Mouse (Mus musculus): ENCODE results near the gene Ttc39d.
"Not testable (repeated sequence)": the region's sequence is repeated elsewhere in the genome, so short reads cannot be mapped to it uniquely, and the experiment has no call there.

The Ttc39d gene

DNA sequence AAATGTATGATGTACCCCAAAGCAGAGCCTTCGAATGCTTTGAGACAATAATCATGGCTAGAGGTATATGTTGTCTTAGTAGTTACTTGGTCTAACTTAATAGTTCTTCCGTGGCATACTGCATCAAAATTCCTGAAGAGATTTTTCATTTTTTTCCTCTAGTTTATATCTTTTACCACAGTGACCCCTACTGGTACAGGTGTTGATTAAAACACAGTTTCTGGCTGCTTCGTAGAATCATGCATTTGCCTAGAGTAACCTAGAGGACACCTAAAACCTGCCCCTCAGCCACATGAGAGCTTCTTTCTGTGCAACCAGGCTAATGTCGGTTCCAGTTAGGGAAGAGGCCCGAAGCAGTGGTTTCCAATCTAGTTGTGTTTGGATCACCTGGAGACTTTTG, 14.2 kb upstream of the Ttc39d start:
- DNase-seq (ENCODE audit: low spot score in 2 of 2), result no peak

DNA sequence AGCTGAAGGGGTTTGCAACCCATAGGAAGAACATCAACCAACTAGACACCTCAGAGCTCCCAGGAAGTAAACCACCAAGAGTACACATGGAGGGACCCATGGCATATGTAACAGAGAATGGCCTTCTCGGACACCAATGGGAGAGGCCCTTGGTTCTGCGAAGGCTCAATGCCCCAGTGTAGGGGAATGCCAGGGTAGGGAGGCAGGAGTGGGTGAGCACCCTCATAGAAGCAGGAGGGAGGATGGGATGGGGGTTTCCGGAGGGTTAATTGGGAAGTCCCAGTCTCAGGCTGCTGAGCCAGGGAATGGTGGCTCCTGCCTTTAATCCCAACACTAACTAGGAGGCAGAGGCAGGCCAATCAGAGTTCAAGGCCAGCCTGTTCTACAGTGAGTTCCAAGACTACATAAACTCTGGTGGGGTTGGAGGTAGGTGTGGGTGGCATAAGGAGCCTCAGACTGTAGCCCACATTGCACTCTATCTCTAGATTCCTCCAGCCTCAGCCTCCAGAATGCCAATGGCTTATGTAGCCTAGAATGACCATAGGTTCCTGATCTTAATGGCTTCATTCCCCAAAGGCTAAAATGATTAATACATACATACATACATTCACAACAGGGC, 8.0 kb upstream of the Ttc39d start:
- DNase-seq (ENCODE audit: low spot score in 2 of 2), result no peak

DNA sequence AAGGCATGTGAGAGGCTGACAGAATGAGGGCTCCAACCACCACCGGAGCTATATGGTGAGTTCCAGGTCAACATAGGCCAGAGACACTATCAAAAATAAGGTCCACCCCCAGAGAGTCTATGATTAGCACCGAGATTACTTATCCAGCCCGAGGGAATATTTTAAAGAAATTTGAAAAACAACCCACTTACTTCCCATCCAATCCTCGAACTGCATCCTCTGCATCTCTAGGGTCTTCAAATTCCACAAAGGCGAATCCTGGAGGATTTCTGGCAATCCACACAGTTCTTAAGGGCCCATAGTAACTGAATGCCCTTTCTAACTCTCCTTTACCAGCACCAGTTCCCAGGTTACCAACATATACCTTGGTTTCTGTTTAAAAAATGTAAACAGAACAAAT, 1.6 kb upstream of the Ttc39d start:
- no peak for DNase-seq (ENCODE audit: low spot score in 2 of 2)

DNA sequence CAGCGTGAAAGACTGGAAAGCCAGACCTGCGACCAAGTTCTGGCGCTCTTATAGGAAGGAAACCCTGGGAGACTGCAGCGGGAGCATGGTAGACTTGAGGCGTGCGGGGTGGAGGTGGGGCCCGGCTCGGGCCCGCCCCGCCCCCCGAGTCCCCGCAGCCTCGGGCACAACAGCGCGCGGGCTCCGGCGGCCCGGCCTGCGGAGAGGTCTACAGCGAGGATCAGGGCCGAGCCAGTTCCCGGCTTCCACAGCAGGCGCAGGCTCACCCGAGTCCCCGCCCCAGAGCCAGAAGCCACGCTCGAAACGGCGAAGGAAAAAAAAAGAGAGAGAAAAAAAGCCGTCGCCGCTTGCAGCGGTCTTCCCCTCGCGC, 974 bp upstream of the Ttc39d start:
- peak in 1 of 2 experiments; percentile 59 for DNase-seq (ENCODE audit: low spot score in 2 of 2)

DNA sequence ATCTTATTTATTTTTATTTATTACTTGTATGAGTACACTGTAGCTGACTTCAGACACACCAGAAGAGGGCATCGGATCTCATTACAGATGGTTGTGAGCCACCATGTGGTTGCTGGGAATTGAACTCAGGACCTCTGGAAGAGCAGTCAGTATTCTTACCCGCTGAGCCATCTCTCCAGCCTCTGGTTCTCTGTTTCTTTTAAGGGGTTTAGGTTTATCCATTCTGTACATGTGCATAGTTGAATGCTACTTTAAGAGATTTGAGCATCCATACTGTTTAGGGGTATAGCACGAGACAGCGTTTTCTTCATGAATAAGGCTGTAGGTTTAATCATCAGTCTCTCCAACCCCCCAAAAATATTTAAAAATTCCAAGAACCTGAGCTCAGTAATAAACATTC, 6.7 kb downstream of the Ttc39d start:
- not testable (repeated sequence) for DNase-seq (ENCODE audit: low spot score in 2 of 2)

DNA sequence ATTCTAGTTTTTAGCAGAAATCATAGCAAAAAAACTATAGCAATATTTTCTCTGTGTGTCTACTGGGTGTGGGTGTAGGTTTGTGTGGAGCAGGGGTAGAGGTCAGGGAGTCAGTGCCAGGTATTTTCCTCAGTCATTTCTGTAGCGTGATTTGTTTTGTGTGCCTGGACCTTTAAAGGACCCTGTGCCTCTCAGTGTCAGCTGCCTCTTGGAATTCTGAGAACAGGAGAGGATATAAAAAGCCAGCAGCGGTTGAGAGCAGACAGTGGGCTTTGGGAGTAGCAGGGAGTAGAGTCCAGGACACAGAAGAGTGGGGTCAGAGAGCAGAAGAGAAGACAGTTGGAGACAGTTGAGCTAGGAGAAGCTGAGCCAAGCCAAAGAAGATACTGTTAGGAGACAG, 12.9 kb downstream of the Ttc39d start:
- no peak for DNase-seq (ENCODE audit: low spot score in 2 of 2)

DNA sequence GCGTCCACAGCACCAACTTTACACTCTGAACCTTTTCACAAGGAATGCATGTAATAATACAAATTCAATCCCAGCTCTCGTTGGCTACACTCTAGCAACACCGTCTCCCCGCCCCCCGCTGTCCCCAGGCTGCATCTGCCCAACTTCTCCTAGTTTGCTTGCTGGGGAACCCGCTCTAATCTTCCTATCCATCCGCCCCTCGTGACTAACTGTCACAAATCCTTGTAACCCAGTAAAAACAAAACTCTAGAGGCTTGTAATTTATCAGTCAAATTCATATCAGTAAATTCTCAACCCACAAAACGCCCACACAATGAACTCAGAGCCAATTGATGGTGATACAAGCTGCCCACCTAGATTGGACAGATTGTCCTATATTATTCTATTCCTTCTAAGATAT, 13.9 kb downstream of the Ttc39d start:
- DNase-seq (ENCODE audit: low spot score in 2 of 2), result no peak

DNA sequence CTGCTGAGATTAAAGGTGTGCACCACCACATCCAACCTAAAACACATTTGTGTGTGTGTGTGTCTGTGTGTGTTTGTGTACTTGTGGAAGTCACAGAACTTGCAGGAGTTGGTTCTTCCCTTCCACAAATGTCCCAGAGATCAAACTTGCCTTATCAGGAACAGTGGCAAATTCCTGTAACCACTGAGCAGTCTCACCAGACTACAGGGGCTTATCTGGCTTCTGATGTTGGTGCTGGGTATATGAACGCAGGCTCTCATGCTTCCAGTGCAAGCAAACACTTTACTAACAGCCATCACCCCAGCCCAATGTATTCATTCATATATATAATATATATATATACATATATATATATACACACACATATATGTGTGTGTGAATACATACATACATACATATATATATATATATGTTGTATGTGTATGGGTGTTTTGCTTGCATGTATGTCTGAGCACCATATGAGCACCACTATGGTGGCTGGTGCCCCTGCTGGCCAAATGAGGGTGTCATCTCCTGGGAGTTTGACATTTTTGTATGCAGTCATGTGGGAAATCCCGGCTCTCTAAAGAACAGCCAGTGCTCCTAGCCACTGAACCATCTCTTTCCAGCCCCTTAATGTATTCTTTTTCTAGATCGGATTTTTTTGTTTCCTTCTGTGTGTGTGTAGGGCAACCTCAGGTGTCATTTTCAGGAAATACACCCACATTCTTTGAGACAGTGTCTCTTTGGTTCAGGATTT, 14.8 kb downstream of the Ttc39d start:
- no peak for DNase-seq (ENCODE audit: low spot score in 2 of 2)

DNA sequence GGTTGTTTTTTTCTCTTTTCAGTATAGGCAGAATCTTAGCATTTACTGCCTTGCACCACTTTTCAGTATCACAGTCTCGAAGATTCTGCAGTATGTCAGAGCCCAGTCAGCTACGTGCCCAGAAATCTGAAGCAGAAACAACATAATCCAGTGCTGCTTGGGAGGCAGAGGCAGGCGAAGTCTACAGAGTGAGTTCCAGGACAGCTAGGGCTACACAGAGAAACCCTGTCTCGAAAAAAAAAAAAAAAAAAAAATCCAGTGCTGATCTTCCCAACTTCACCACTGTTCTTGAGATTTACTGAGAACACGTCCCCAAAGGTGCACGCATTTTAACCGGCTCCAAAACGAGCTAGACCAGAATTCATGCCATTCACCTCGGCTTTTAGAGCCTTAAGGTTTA, 16.6 kb downstream of the Ttc39d start:
- DNase-seq (ENCODE audit: low spot score in 2 of 2), result no peak

DNA sequence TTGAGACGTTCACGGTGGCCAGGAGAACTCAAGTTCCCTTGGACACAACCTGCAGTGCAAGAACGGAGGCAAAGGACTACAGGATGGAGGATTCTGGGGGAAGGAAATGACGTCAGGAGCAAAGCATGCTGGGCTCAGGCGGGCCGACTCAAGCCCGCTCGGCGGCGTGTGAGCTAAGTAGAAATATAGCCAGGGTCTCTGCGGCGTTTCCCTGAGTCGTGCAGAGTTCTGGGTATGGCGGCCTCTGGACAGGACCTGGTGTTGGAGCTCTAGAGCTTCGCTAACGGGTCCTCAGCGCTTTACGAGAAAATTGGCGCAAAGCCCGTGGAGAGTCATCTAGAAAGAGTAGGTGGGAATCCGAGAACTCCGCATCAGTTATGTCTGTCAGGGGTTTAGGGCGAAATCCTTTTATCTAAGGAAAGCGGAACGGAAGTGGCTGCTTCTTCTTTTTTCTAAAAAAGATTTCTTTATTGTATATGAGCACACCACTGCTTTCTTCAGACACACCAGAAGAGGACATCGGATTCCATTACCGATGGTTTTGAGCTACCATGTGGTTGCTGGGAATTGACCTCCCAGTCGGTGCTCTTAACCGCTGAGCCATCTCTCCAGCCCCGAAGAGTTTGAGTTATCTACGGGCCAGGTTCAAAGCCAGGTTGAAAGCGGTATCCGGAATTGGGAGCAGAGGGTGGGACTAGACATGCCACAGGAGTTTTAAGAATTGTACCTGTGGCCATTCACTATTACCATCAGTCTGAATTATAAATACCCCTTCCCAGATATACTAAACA, 17.3 kb downstream of the Ttc39d start, which contains the start of gene Gemin6:
Gemin6 (plus strand) TSS at position 116 of the 791 bp plus-strand sequence.
- peak; percentile 65 to 76 for DNase-seq (ENCODE audit: low spot score in 2 of 2)

DNA sequence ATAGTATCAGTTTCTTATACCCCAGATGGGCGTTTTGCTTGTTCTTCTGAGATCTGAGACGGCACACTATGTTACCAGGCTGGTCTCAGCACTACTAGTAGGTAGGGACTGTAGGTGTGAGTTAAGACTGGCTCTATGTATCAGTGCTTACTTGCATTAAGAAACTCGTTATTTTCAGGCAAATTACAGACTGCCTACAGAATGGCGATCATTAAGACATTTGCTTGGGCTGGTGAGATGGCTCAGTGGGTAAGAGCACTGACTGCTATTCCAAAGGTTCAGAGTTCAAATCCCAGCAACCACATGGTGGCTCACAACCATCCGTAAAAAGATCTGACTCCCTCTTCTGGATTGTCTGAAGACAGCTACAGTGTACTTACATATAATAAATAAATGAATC, 17.9 kb downstream of the Ttc39d start:
- DNase-seq (ENCODE audit: low spot score in 2 of 2), result not testable (repeated sequence)

DNA sequence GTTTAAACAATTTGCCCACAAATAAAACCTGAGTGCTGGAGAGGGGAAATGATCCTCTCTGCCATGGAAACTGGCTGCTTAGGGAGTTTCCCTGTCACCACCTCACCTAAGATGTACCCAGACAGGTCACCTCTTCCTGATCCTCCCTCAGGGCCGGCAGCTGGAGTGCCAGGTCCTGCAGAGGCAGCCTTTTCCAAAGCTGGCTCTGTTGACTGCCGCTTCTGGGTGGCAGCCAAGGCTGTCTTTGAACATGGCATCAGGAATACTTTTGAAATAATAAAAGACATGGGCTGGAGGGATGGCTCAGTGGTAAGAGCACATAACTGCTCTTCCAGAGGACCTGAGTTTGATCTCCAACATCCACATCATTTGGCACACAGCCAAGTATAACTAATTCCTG, 22.1 kb downstream of the Ttc39d start:
- DNase-seq (ENCODE audit: low spot score in 2 of 2), result peak in 1 of 2 experiments; percentile 12

DNA sequence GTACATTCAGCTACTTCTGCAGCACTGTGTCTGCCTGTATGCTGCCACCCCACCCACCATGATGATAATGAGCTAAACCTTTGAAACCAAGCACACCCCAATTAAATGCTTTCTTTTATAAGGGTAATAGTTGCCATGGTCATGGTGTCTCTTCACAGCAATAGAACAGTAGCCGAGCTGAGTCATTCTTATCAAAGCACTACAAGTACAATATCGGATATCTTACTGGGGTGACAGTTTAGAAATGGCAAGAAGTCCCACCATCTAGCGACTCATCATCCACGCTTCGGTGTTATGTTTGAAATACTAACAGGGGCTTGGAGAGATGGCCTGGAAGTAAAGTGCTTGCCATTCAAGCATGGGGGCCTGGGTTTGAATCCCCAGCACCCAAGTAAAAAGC, 26.6 kb downstream of the Ttc39d start:
- no peak for DNase-seq (ENCODE audit: low spot score in 2 of 2)

DNA sequence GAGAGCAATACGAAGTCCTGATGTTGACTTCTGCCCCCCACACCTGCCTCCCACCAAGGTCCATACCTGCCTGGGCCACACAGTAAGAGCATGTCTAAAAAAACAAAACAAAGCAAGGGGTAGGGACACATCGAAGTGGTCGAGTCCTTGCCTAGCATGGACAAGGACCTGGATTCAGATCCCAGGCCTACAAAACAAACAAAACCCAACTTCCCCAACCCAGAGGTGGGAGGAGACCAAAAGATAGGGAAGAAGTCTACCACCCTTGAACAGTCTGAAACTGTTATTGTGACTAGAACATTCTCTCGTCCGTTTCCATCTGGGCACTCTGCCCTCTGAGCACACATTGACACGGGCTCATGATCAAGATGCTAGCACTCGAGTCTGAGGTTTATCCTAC, 27.1 kb downstream of the Ttc39d start:
- no peak for DNase-seq (ENCODE audit: low spot score in 2 of 2)

DNA sequence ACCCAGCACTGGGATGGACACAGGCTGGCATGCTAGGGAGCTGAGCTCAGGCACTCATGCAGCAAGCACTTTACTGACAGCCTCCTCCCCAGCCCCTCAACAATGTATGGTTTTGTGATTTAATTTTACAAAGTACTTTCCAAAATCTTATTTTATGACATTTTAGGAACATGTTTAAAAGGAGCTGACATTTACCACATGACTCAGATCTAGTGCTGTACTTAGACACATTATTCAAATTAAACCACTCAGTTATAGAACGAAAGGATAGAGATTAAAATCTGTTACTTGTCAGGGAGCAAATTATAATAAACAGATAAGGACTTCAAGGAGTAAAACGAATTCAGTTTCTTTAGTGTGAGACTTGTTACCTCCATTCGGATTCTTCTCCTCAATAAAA, 28.2 kb downstream of the Ttc39d start:
- no peak for DNase-seq (ENCODE audit: low spot score in 2 of 2)

DNA sequence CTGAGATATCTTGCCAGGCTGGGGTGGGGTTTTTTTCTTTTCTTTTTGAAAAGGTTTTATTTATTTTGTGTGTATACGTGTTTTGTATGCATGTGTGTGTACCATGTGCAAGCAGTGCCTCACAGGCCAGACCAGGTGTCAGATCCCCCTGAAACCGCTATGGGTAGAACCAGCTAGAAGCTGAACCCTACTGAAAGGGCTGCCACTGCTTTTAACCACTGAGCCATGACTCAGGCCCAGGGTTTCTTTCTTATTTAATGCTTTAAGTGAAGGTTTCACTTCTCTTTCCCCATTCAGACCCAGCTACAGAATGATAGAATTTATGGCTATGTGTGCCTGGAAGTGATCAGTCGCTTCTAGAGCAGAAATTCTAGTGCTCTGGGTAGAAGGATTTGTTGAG, 29.5 kb downstream of the Ttc39d start:
- DNase-seq (ENCODE audit: low spot score in 2 of 2), result no peak

DNA sequence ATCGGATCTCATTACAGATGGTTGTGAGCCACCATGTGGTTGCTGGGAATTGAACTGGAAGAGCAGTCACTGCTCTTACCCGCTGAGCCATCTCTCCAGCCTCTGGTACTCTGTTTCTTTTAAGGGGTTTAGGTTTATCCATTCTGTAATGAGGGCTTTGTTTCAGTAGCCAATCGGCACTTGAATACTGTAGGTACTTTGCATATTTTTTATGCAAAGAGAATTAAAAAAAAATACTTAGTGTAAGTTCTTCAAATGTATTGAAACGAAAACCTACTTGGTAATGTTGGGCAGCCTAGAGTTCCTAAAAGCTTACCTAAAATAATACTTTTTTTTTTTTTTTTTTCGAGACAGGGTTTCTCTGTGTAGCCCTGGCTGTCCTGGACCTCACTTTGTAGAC, 30.2 kb downstream of the Ttc39d start:
- DNase-seq (ENCODE audit: low spot score in 2 of 2), result no peak

DNA sequence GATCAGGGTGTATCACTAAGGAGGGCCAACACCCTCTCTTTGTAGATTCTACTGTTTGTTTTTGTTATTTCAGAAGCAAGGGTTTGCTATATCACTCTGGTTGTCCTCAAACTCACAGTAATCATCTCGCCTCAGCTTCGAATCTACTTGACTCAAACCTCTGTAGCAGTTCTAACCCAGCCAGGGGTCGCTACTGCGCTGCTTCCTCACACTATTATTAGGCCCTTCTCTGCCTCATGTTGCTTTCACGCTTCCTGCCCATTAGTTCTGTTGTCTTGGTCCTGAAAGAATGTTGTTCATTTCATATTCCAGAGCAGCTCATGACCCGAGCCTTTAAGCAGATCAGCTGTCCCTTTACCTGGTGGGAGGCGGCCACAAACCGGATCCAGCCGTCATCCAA, 34.3 kb downstream of the Ttc39d start:
- no peak for DNase-seq (ENCODE audit: low spot score in 2 of 2)

DNA sequence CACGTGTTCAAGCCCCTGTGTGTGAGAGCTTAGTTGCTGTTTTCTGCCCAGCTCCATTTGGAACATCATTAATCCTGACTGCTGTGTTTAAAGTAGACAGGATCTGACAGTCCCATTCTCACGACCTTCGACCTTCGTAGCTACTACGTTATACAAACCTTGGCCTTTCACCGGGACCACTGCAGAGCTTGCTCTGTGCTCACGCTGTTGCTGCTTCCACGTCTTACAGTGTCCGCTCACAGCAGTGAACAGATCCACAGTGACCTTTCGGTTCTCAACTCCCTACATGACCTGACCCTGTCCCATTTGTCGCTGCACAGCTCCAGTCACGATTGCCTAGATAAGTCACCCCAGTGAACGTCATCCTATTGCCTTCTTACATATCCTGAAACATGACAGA, 35.9 kb downstream of the Ttc39d start:
- DNase-seq (ENCODE audit: low spot score in 2 of 2), result no peak

DNA sequence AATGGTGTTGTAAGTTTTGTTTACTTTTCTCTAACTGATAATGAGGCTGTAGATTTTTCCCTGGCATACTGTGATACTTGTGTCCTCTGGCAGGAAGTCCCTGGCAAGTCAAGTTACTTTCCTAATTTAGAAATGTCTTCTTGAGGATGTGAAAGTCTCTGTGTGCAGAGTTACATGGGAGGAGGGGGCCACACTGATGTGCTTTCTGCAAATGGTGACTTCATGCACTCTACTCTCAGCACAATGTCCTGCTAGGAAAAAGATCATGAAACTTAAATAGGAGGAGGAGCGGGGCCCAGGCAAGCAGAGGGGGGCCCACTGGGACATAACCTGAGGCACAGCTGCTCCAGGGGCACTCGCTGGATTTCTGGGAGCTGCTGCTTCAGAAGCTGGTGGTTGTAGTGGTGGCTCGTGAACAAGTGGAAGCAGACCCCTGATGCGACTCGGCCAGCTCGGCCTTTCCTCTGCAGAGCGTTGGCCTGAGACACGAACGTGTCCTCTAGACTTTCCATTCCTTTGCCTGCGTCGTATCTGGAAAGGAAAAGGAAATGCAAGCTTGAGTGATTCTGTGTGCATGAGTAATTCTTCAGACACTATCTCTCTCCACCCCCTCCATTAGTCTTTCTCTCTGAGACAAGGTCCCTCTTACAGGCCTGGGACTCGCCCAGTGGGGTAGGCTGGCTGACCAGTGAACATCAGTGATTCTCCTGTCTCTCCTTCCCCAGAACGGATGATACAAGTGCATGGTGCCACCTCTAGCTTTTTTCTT, 45.7 kb downstream of the Ttc39d start:
- no peak for DNase-seq (ENCODE audit: low spot score in 2 of 2)

DNA sequence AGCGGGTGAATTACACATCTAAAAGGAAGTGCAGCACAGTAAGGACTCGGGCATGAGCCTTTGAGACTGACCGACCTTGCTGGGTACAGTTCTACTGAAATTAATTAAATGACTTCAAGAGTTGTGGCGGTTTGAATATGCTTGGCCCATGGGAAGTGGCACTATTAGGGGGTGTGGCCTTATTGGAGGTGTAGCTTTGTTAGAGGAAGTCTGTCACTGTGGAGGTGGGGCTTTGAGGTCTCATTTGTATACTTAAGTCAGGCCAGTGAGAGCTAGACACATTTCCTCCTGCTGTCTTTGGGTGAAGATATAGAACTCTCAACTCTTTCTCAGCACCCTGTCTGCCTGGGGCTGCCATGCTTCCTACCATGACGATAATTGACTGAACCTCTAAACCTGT, 47.2 kb downstream of the Ttc39d start:
- DNase-seq (ENCODE audit: low spot score in 2 of 2), result no peak

DNA sequence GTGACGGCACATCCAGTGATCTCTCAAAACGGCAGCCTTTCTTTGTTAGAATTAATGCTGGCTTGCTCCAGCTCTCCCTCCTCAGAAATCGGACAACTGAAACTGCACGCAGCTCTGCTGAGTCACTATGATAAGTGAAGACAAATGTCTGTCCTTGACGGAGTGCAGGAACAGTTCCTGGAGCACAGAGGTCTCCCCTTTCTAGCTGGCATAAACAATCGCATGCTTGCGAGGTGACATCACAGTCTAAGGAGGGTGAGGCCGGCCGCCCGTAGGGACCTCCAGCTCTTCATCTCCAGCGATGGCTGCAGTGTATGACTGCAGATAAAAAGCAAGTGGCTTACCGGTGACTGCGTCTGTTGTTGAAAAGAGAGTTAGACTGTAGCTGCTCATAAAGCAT, 47.9 kb downstream of the Ttc39d start:
- DNase-seq (ENCODE audit: low spot score in 2 of 2), result no peak

Measured in cerebellum, postnatal 4 days (tissue).